Mouse (Mus musculus) liver, embryonic 12.5 days (tissue): ENCODE results near the gene Pik3cd. TPM values are rescaled to one million over a fixed set of nuclear protein-coding genes. Genes with fewer than 3 reads are reported as not detected.

Experiments used
- ATAC-seq: fragments of 200-750 bp; cut with Nextera tagmentation; 2 replicates; pipeline ENCODE4 v1.8.0; 2017; ENCODE audit warnings: moderate number of reproducible peaks, mild to moderate bottlenecking, moderate library complexity
- H3K27ac ChIP-seq: fragments of 300-500 bp; sonication (generic); 2 replicates; pipeline ENCODE4 v1.5.1; 2016; ENCODE audit warnings: mild to moderate bottlenecking
- H3K27me3 ChIP-seq: fragments of 300-500 bp; sonication (generic); replicated peaks from 2 replicates; pipeline ENCODE4 v1.6.1; 2016; ENCODE audit warnings: mild to moderate bottlenecking, moderate library complexity
- H3K36me3 ChIP-seq: fragments of 300-500 bp; sonication (generic); 2 replicates; pipeline ENCODE4 v1.6.1; 2016; ENCODE audit warnings: mild to moderate bottlenecking, moderate library complexity
- H3K4me1 ChIP-seq: fragments of 300-500 bp; sonication (generic); 2 replicates; pipeline ENCODE4 v1.6.1; 2016
- H3K4me2 ChIP-seq: fragments of 300-500 bp; sonication (generic); 2 replicates; pipeline ENCODE4 v1.6.1; 2016; ENCODE audit warnings: mild to moderate bottlenecking, moderate library complexity
- H3K4me3 ChIP-seq: fragments of 300-500 bp; sonication (generic); 2 replicates; pipeline ENCODE4 v1.5.1; 2016; ENCODE audit warnings: mild to moderate bottlenecking, moderate library complexity
- H3K9ac ChIP-seq: fragments of 300-500 bp; sonication (generic); 2 replicates; pipeline ENCODE4 v1.6.1; 2016; ENCODE audit warnings: mild to moderate bottlenecking, moderate library complexity
- H3K9me3 ChIP-seq: fragments of 300-500 bp; sonication (generic); replicated peaks from 2 replicates; pipeline ENCODE4 v1.6.1; 2016; ENCODE audit warnings: mild to moderate bottlenecking, moderate library complexity
- WGBS: fragments of 180-500 bp; shearing (Covaris S2); methylation state at CpG from one replicate; pipeline ENCODE4 v1.1.7; 2016; ENCODE audit not compliant: insufficient replicate concordance; 5-methylcytosine and 5-hydroxymethylcytosine counted together
- polyA plus RNA-seq: library from polyadenylated mRNA; unstranded; fragments of >200 nt; fragmentation: Nextera tagmentation; extraction: Ambion mirVana; gene quantifications from 2 replicates; pipeline ENCODE4 v1.2.1, GENCODE M21; 2016

Pik3cd gene
- polyA plus RNA-seq, 1 experiment from 2014 or later = 7.6 TPM

DNA sequence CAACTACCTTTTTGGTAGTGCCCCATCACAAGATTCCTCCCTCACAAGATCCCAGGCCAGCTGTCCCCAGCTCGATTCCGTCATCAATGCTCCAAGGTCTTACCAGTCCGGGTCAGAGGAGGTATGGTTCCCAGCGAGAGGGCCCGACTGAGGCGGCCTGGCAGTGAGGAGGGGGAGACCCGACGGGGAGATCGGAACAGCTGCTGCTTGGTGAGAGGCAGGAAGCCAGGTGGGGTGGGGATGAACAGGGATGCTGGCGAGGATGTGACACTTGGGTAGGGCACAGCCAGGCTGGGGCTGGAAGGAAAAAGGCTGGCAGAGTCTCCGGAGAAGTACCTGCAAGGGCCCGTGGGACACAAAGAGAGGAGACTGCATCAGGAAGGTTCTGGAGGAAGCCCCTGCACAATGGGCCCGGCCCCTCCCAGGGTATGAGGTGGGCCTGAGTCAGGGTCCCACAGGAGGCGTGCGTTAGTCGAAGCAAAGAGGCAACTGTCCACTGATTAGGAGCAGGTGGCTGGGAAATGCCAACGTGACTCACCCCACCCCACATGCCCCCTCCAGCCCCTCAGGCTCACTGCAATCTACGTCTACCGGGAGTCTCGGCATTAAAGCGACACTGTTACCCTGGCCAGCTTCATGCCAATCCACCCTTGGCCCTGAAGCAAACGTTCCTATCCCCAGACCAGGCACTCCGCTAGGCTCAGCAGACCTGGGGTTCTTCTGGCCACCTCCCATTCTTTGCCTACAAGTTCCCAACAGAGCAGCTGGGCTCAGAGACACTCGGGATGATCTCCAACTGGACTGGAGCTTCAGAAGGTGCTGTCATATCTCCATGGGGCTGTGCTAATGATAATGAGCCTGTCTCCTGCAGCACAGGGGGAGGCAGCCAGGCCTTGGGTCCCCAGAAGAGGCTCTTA, 20.0 kb upstream of the Pik3cd start:
- no peak for ATAC-seq
- 87% methylated on average over 24 of the region's 24 CpGs for WGBS

GRCm38 (mm10) chr4:149721163-149721562, 18.8 kb upstream of the Pik3cd start:
- Histone ChIP-seq H3K27ac (no peak overlapping the region), H3K27me3 (no peaks in the 10 kb centered on the region), H3K36me3 (peaks cover 100% of the 10 kb centered on the region), H3K9ac (no peak overlapping the region), H3K4me1 (peaks cover 7% of the 10 kb centered on the region), H3K4me3 (no peak overlapping the region), H3K4me2 (no peak overlapping the region), H3K9me3 (no peaks in the 10 kb centered on the region)
- no peak for ATAC-seq
- WGBS = 74% methylated on average over 8 of the region's 8 CpGs

More for the DNA sequence above, 20.0 kb upstream of the Pik3cd start:
- no peaks in the 10 kb centered on the region for H3K9me3 ChIP-seq
- no peak overlapping the region for H3K27ac ChIP-seq
- no peaks in the 10 kb centered on the region for H3K27me3 ChIP-seq
- H3K4me1 ChIP-seq = peaks cover 7% of the 10 kb centered on the region
- H3K36me3 ChIP-seq = peaks cover 100% of the 10 kb centered on the region
- no peak overlapping the region for H3K4me2 ChIP-seq
- H3K9ac ChIP-seq = no peak overlapping the region
- H3K4me3 ChIP-seq = no peak overlapping the region

DNA sequence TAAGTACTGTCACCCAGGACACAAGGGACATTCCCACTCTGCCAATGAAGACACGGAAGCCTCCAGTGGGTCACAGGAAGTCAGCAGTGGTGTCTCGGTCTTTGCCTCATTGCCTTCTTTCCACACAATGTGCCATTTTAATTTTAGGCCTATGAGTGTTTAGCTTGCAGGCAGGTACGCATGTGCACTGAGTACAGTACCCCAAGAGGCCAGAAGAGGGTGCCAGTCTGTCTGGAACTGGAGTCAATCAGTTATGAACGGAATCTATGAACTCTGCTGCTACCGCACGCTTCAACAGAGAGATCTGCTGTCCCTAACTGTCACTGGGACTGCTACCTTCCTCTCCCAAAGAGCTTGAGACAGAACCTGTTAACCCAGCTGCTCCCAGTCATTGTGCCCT, 17.3 kb upstream of the Pik3cd start:
- H3K4me3 ChIP-seq = no peak overlapping the region
- no peak overlapping the region for H3K27ac ChIP-seq
- H3K4me2 ChIP-seq = no peak overlapping the region
- 82% methylated on average over 6 of the region's 6 CpGs for WGBS
- no peaks in the 10 kb centered on the region for H3K27me3 ChIP-seq
- ATAC-seq = no peak
- peaks cover 100% of the 10 kb centered on the region for H3K36me3 ChIP-seq
- no peaks in the 10 kb centered on the region for H3K4me1 ChIP-seq
- no peaks in the 10 kb centered on the region for H3K9me3 ChIP-seq
- no peak overlapping the region for H3K9ac ChIP-seq

- H3K36me3 ChIP-seq = peaks cover 51% of the 10 kb centered on the region
- H3K9ac ChIP-seq = no peak overlapping the region
- WGBS = 65% methylated on average over 3 of the region's 3 CpGs
- no peaks in the 10 kb centered on the region for H3K27me3 ChIP-seq
- no peak overlapping the region for H3K27ac ChIP-seq
- H3K9me3 ChIP-seq = no peaks in the 10 kb centered on the region
- no peak overlapping the region for H3K4me2 ChIP-seq
- ATAC-seq = no peak
- no peak overlapping the region for H3K4me3 ChIP-seq
- 0 out of 2 replicates have a peak, but pooled peaks cover 3% of the 10 kb centered on the region for H3K4me1 ChIP-seq
Observed at GRCm38 (mm10) chr4:149714542-149714941, 12.2 kb upstream of the Pik3cd start.

DNA sequence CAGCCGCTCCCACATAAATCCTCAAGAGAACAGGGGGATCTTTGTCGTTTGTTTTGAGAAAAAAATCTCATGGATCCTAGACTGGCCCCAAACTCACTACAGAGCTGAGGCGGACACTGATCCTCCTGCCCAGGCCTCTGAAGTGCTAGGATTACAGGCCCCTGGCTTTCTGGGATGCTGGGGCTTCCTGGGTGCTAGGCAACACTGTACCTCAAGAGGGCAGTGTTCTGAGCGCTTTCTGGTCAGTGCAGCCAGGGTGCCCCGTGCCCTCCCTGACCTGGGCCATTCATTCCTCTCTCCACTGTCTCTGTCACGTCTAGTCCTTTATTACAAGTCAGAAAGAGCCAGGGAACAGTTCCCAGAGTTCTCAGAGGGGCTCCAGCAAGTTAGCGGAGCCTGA, 9.6 kb upstream of the Pik3cd start:
- 25% methylated on average over 7 of the region's 7 CpGs for WGBS
- H3K4me2 ChIP-seq = no peak overlapping the region
- H3K4me1 ChIP-seq = 0 out of 2 replicates have a peak, but pooled peaks cover 3% of the 10 kb centered on the region
- H3K27me3 ChIP-seq = no peaks in the 10 kb centered on the region
- no peaks in the 10 kb centered on the region for H3K9me3 ChIP-seq
- no peak overlapping the region for H3K9ac ChIP-seq
- ATAC-seq = no peak
- no peak overlapping the region for H3K27ac ChIP-seq
- H3K4me3 ChIP-seq = no peak overlapping the region
- H3K36me3 ChIP-seq = peaks cover 25% of the 10 kb centered on the region

DNA sequence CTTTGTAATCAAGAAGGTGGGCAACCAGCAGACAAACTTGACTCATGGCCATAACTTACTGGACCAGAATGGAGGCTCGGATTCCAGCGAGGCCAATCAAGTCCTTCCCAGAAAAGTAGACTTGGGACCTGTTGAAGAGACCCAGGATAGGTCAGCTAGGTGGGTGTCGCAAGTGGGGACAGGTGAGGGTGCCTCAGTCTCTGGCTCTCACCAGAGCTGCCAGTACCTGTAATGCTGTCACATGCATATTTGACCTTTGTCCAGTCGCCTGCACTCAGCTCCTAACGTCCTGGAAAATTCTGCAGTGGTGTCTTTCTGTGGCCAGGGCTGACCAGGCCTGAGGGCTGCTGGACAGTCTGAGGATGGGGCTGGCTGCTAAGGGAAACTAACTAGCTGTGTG, 9.1 kb upstream of the Pik3cd start:
- Histone ChIP-seq H3K4me1 (0 out of 2 replicates have a peak, but pooled peaks cover 3% of the 10 kb centered on the region), H3K9ac (no peak overlapping the region), H3K4me3 (no peak overlapping the region), H3K27ac (no peak overlapping the region), H3K36me3 (peaks cover 20% of the 10 kb centered on the region), H3K27me3 (no peaks in the 10 kb centered on the region), H3K9me3 (no peaks in the 10 kb centered on the region), H3K4me2 (no peak overlapping the region)
- 78% methylated on average over 5 of the region's 5 CpGs for WGBS
- 0 out of 2 replicates have a peak, but pooled peaks have one; percentile 14 for ATAC-seq

- no peaks in the 10 kb centered on the region for H3K9me3 ChIP-seq
- H3K4me2 ChIP-seq = no peak overlapping the region
- WGBS = 15% methylated on average over 5 of the region's 5 CpGs
- peak; percentile 74 for ATAC-seq
- H3K4me3 ChIP-seq = no peak overlapping the region
- H3K36me3 ChIP-seq = peaks cover 10% of the 10 kb centered on the region
- no peaks in the 10 kb centered on the region for H3K27me3 ChIP-seq
- H3K4me1 ChIP-seq = peaks cover 5% of the 10 kb centered on the region; the same call in 1 of the 2 replicates
- H3K9ac ChIP-seq = no peak overlapping the region
- no peak overlapping the region for H3K27ac ChIP-seq
Observed at GRCm38 (mm10) chr4:149710510-149710909, 8.1 kb upstream of the Pik3cd start.

- Histone ChIP-seq H3K4me2 (no peak overlapping the region), H3K27ac (no peak overlapping the region), H3K27me3 (0 out of 2 replicates have a peak, but pooled peaks cover 2% of the 10 kb centered on the region), H3K4me1 (peaks cover 26% of the 10 kb centered on the region), H3K36me3 (no peaks in the 10 kb centered on the region), H3K9me3 (no peaks in the 10 kb centered on the region), H3K4me3 (no peak overlapping the region), H3K9ac (no peak overlapping the region)
- ATAC-seq = no peak
- WGBS = 78% methylated on average over 8 of the region's 8 CpGs
Observed at GRCm38 (mm10) chr4:149705941-149706340, 3.6 kb upstream of the Pik3cd start.

GRCm38 (mm10) chr4:149705298-149705697, 2.9 kb upstream of the Pik3cd start:
- 35% methylated on average over 7 of the region's 7 CpGs for WGBS
- Histone ChIP-seq H3K27ac (no peak overlapping the region), H3K4me1 (peaks cover 26% of the 10 kb centered on the region), H3K4me2 (no peak overlapping the region), H3K9ac (no peak overlapping the region), H3K27me3 (0 out of 2 replicates have a peak, but pooled peaks cover 6% of the 10 kb centered on the region), H3K36me3 (no peaks in the 10 kb centered on the region), H3K9me3 (no peaks in the 10 kb centered on the region), H3K4me3 (no peak overlapping the region)
- ATAC-seq = no peak

GRCm38 (mm10) chr4:149701426-149702209, 753 bp downstream of the Pik3cd start:
- no peak overlapping the region for H3K4me3 ChIP-seq
- peaks cover 46% of the 10 kb centered on the region for H3K4me1 ChIP-seq
- WGBS = 50% methylated on average over 18 of the region's 18 CpGs
- H3K27ac ChIP-seq = 0 out of 2 replicates have a peak overlapping the region, but pooled peaks have one; percentile 15
- H3K36me3 ChIP-seq = no peaks in the 10 kb centered on the region
- no peaks in the 10 kb centered on the region for H3K9me3 ChIP-seq
- H3K9ac ChIP-seq = no peak overlapping the region
- peaks cover 18% of the 10 kb centered on the region; the same call in 1 of the 2 replicates for H3K27me3 ChIP-seq
- peak; percentile 40; the same call in 1 of the 2 replicates for ATAC-seq
- H3K4me2 ChIP-seq = peak overlapping the region; percentile 37; the same call in 1 of the 2 replicates

DNA sequence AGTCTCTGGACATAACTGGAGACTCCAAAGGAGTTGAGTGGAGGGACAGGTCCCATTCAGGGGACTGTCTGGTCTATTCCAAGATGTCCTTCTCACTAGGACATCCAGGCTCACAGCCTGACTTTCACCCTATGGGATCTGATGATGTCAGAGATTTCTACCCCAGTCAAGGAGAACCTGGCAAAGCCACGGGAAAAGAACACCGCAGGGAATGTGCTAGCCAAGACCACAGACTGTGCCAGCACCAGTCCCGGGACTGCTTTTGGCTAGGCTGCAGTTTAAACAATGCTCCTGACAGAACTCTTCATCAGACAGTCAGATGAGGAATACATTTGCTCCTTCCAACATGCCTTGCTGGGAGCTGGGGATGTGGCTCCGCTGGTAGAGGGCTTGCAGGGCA, 2.4 kb downstream of the Pik3cd start:
- H3K4me1 ChIP-seq = peaks cover 48% of the 10 kb centered on the region

More for the DNA sequence above, 2.4 kb downstream of the Pik3cd start:
- Histone ChIP-seq H3K9me3 (no peaks in the 10 kb centered on the region), H3K4me3 (no peak overlapping the region), H3K4me2 (peak overlapping the region; percentile 3; the same call in 1 of the 2 replicates), H3K9ac (no peak overlapping the region), H3K27ac (no peak overlapping the region), H3K27me3 (peaks cover 20% of the 10 kb centered on the region; the same call in 1 of the 2 replicates), H3K36me3 (no peaks in the 10 kb centered on the region)
- WGBS = 76% methylated on average over 4 of the region's 4 CpGs
- no peak for ATAC-seq
